Comparison of ENCODE assay signal across 7 mouse cellular contexts in genomic region chr7:127824176-127824871, GRCm38 (mm10). TPM values are rescaled to one million over a fixed set of nuclear protein-coding genes. Genes with fewer than 3 reads are reported as not detected.
A peak's percentile ranks its signal among the peaks of the same experiment; 100 is the strongest.
DNase-seq lines count a peak whose midpoint lies in the region; ATAC-seq and TF ChIP-seq lines count a peak whose summit lies in the region.

Stx4a (plus strand) TSS chr7:127824294.
Stx1b (minus strand) TSS chr7:127824549.

- H3K36me3 ChIP-seq in E14TG2a.4 (ENCODE audit: insufficient read depth, low read length): no peaks in the 10 kb centered on the region
- H3K36me3 ChIP-seq in embryonic facial prominence, embryonic 10.5 days (replicated peaks): no peaks in the 10 kb centered on the region
- H3K36me3 ChIP-seq in neural tube, embryonic 13.5 days: no peaks in the 10 kb centered on the region
- no peaks in the 10 kb centered on the region for H3K36me3 ChIP-seq in thymus, adult 2 months (ENCODE audit: control insufficient read depth, insufficient read depth, low read length)

- peak within 1 kb of the TSS; percentile 79 for H3K4me2 ChIP-seq in neural tube, embryonic 13.5 days

- peak within 1 kb of the TSS; percentile 83 for H3K4me3 ChIP-seq in E14TG2a.4 (replicated peaks; ENCODE audit: low read length)
- peak within 1 kb of the TSS; percentile 89 for H3K4me3 ChIP-seq in embryonic facial prominence, embryonic 10.5 days
- H3K4me3 ChIP-seq in neural tube, embryonic 13.5 days: peak within 1 kb of the TSS; percentile 76
- H3K4me3 ChIP-seq in thymus, adult 2 months (ENCODE audit: control insufficient read depth, insufficient read depth, low read length): no peak within 1 kb of the TSS

- no peak for TF ChIP-seq POLR2A in thymus, adult 2 months (IDR thresholded peaks at IDR 0.05; ENCODE audit: control insufficient read depth, extremely low read depth, insufficient read depth, low read length, poor library complexity)

- intact Hi-C loops in heart, postnatal 14 days (cut with DNase I): no loop called here
- intact Hi-C loops in left cerebral cortex, postnatal 25 days (cut with DNase I): loop anchor here (1.0 to 5.0 kb wide), 3 partner anchors 17 to 53 kb away; partner anchors contain the start of genes Zfp646 and Zfp668

- H3K27ac ChIP-seq in embryonic facial prominence, embryonic 10.5 days (replicated peaks): peak within 1 kb of the TSS; percentile 93
- H3K27ac ChIP-seq in neural tube, embryonic 13.5 days (replicated peaks): peak within 1 kb of the TSS; percentile 93
- H3K27ac ChIP-seq in thymus, adult 2 months (ENCODE audit: control insufficient read depth, insufficient read depth, low read length): no peak within 1 kb of the TSS

- H3K4me1 ChIP-seq in E14TG2a.4 (replicated peaks; ENCODE audit: low read depth, low read length): peaks cover 12% of the 10 kb centered on the region
- peaks cover 46% of the 10 kb centered on the region for H3K4me1 ChIP-seq in embryonic facial prominence, embryonic 10.5 days
- peaks cover 38% of the 10 kb centered on the region for H3K4me1 ChIP-seq in neural tube, embryonic 13.5 days (replicated peaks)
- 0 out of 2 replicates have a peak, but pooled peaks cover 2% of the 10 kb centered on the region for H3K4me1 ChIP-seq in thymus, adult 2 months (replicated peaks; ENCODE audit: control insufficient read depth, insufficient read depth, low read length)

- TF ChIP-seq CTCF in E14TG2a.4 (conservative IDR thresholded peaks at IDR 0.05; ENCODE audit: low read length): no peak
- TF ChIP-seq CTCF in thymus, adult 2 months (IDR thresholded peaks at IDR 0.05; ENCODE audit: borderline replicate concordance, control insufficient read depth, extremely low read depth, insufficient read depth, low read length, poor library complexity): no peak

- DNase-seq in ES-CJ7 (ENCODE audit: low read depth, low spot score): peak; percentile 34
- peak; percentile 84 for DNase-seq in embryonic facial prominence, embryonic 10.5 days (ENCODE audit: low spot score)
- DNase-seq in heart, postnatal 14 days: peak; percentile 35 to 45
- peak; percentile 62 to 67 for DNase-seq in left cerebral cortex, postnatal 25 days (ENCODE audit: low spot score in 2 of 2)
- DNase-seq in thymus, adult 2 months: no peak

- ATAC-seq in neural tube, embryonic 13.5 days (ENCODE audit: low read depth): peak; percentile 93

- H3K9me3 ChIP-seq in E14TG2a.4 (ENCODE audit: low read length): no peaks in the 10 kb centered on the region
- H3K9me3 ChIP-seq in embryonic facial prominence, embryonic 10.5 days: no peaks in the 10 kb centered on the region
- no peaks in the 10 kb centered on the region for H3K9me3 ChIP-seq in neural tube, embryonic 13.5 days

- H3K27me3 ChIP-seq in E14TG2a.4 (ENCODE audit: insufficient read depth, low read length): peaks cover 27% of the 10 kb centered on the region
- H3K27me3 ChIP-seq in embryonic facial prominence, embryonic 10.5 days (replicated peaks; ENCODE audit: low read depth, poor library complexity, severe bottlenecking): no peaks in the 10 kb centered on the region
- no peaks in the 10 kb centered on the region for H3K27me3 ChIP-seq in neural tube, embryonic 13.5 days
- H3K27me3 ChIP-seq in thymus, adult 2 months (ENCODE audit: control insufficient read depth, insufficient read depth, low read length): no peaks in the 10 kb centered on the region

- peak within 1 kb of the TSS; percentile 96 for H3K9ac ChIP-seq in neural tube, embryonic 13.5 days

- 3% methylated on average over 36 of the region's 38 CpGs for WGBS in embryonic facial prominence, embryonic 10.5 days
- 4% methylated on average over 32 of the region's 38 CpGs for WGBS in neural tube, embryonic 13.5 days
- 34% methylated on average over 35 of the region's 38 CpGs for WGBS in thymus, adult 2 months

RNA-seq across cellular contexts. Expression of gene Stx4a, which starts in this region (rescaled TPM):
- 22.5 and 29.3 TPM in 2 replicates for polyA plus RNA-seq in embryonic facial prominence, embryonic 10.5 days (2016; fragmentation: Nextera tagmentation; extraction: Ambion mirVana)
- total RNA-seq in heart, postnatal 14 days (2021): 10 to 100 TPM; 66.7 to 68.1 TPM
- 10 to 100 TPM; 70.5 to 76.0 TPM for total RNA-seq in left cerebral cortex, postnatal 25 days (2021)
- 18.9 and 25.4 TPM in 2 replicates for polyA plus RNA-seq in neural tube, embryonic 13.5 days (2015; fragmentation: Nextera tagmentation; extraction: Ambion mirVana)
- 76.1 and 93.3 TPM in 2 replicates for polyA plus RNA-seq in thymus, adult 2 months (2012; rRNA removed)

RNA-seq across cellular contexts. Expression of gene Stx1b, which starts in this region (rescaled TPM):
- 4.7 and 6.5 TPM in 2 replicates for polyA plus RNA-seq in embryonic facial prominence, embryonic 10.5 days (2016; fragmentation: Nextera tagmentation; extraction: Ambion mirVana)
- under 1 TPM; 0.65 to 0.83 TPM for total RNA-seq in heart, postnatal 14 days (2021)
- total RNA-seq in left cerebral cortex, postnatal 25 days (2021): 100 to 1,000 TPM; 437 to 445 TPM
- 38.4 and 39.8 TPM in 2 replicates for polyA plus RNA-seq in neural tube, embryonic 13.5 days (2015; fragmentation: Nextera tagmentation; extraction: Ambion mirVana)
- polyA plus RNA-seq in thymus, adult 2 months (2012; rRNA removed): 3.4 and 4.2 TPM in 2 replicates

Comparison
In these comparisons a context has a peak if more than half of its experiments do, and no peak if none do; other contexts are left out.
1. RNA of gene Stx1b (total RNA-seq): 437 to 445 TPM in left cerebral cortex, postnatal 25 days; 0.65 to 0.83 TPM in heart, postnatal 14 days; every median in the first group is over 100 times any median in the second.